Mouse (Mus musculus) limb, embryonic 11.5 days (tissue): ENCODE measurements around the gene Cbln3. TPM values are rescaled to one million over a fixed set of nuclear protein-coding genes. Genes with fewer than 3 reads are reported as not detected.

Experiments
- ATAC-seq: fragments of 200-750 bp; cut with Nextera tagmentation; 2 replicates; pipeline ENCODE4 v1.8.0; 2017; ENCODE audit warnings: low read depth; ENCODE audit not compliant: insufficient number of reproducible peaks, low FRiP score, low TSS enrichment
- DNase-seq: peaks from one replicate; pipeline ENCODE4 v3.0.0-alpha.2; 2015; ENCODE audit warnings: low spot score
- H3K27ac ChIP-seq: fragments of 300-500 bp; sonication (generic); replicated peaks from 2 replicates; pipeline ENCODE4 v1.5.1; 2014; ENCODE audit warnings: low read depth, mild to moderate bottlenecking, low read length
- H3K27me3 ChIP-seq: fragments of 300-500 bp; sonication (generic); 2 replicates; pipeline ENCODE4 v1.6.1; 2014; ENCODE audit warnings: mild to moderate bottlenecking, low read length, mixed read lengths; ENCODE audit not compliant: control insufficient read depth, insufficient read depth
- H3K36me3 ChIP-seq: fragments of 300-500 bp; sonication (generic); 2 replicates; pipeline ENCODE4 v1.6.1; 2014; ENCODE audit warnings: mild to moderate bottlenecking, low read length, moderate library complexity, mixed read lengths; ENCODE audit not compliant: control insufficient read depth, insufficient read depth
- H3K4me1 ChIP-seq: fragments of 300-500 bp; sonication (generic); 2 replicates; pipeline ENCODE4 v1.6.1; 2014; ENCODE audit warnings: low read length, mixed read lengths; ENCODE audit not compliant: control insufficient read depth, insufficient read depth
- H3K4me2 ChIP-seq: fragments of 300-500 bp; sonication (generic); 2 replicates; pipeline ENCODE4 v1.6.1; 2014; ENCODE audit warnings: low read depth, mild to moderate bottlenecking, moderate library complexity; ENCODE audit not compliant: severe bottlenecking
- H3K4me3 ChIP-seq: fragments of 300-500 bp; sonication (generic); 2 replicates; pipeline ENCODE4 v1.5.1; 2014; ENCODE audit warnings: low read depth, low read length
- H3K9ac ChIP-seq: fragments of 300-500 bp; sonication (generic); 2 replicates; pipeline ENCODE4 v1.6.1; 2014; ENCODE audit warnings: mild to moderate bottlenecking, low read length
- H3K9me3 ChIP-seq: fragments of 300-500 bp; sonication (generic); 2 replicates; pipeline ENCODE4 v1.6.1; 2016; ENCODE audit warnings: low read length; ENCODE audit not compliant: control insufficient read depth
- WGBS: fragments of 180-500 bp; shearing (Covaris S2); extraction: QIAGEN DNeasy Blood & Tissue Kit; methylation state at CpG from one replicate; pipeline ENCODE4 v1.1.7; 2014; 5-methylcytosine and 5-hydroxymethylcytosine counted together
- polyA plus RNA-seq: library from polyadenylated mRNA; unstranded; fragments of >200 nt; fragmentation: Nextera tagmentation; extraction: Ambion mirVana; gene quantifications from 2 replicates; pipeline ENCODE4 v1.2.1, GENCODE M21; 2014

The Cbln3 gene
- 0.11 and 0.27 TPM in 2 replicates for polyA plus RNA-seq

- Histone ChIP-seq H3K4me2 (peak within 1 kb of the TSS; percentile 85), H3K9me3 (no peaks in the 10 kb centered on the region), H3K36me3 (peaks cover 19% of the 10 kb centered on the region), H3K4me1 (peaks cover 20% of the 10 kb centered on the region), H3K4me3 (peak within 1 kb of the TSS; percentile 85), H3K27ac (peak within 1 kb of the TSS; percentile 90), H3K9ac (peak within 1 kb of the TSS; percentile 90), H3K27me3 (no peaks in the 10 kb centered on the region)
- 0 out of 2 replicates have a peak, but pooled peaks have one; percentile 1 for ATAC-seq
- 33% methylated on average over 4 of the region's 4 CpGs for whole genome bisulfite sequencing
- no peak for DNase-seq
These were observed at the start of gene Cbln3 for GRCm38 (mm10) chr14:55884166-55884565. Gene Cbln3, minus strand, starts transcription at chr14:55884392.

GRCm38 (mm10) chr14:55933586-55933985 is 49.4 kb upstream of the Cbln3 start:
- Histone ChIP-seq H3K36me3 (no peaks in the 10 kb centered on the region), H3K9me3 (no peaks in the 10 kb centered on the region), H3K4me3 (no peak overlapping the region), H3K27ac (no peak overlapping the region), H3K4me2 (no peak overlapping the region), H3K27me3 (no peaks in the 10 kb centered on the region), H3K4me1 (no peaks in the 10 kb centered on the region), H3K9ac (no peak overlapping the region)
- WGBS = 20% methylated on average over 7 of the region's 7 CpGs
- ATAC-seq (no peak), DNase-seq (peak; percentile 53)

- H3K36me3 ChIP-seq = no peaks in the 10 kb centered on the region
- no peaks in the 10 kb centered on the region for H3K27me3 ChIP-seq
- no peaks in the 10 kb centered on the region for H3K9me3 ChIP-seq
- no peak for DNase-seq
- H3K4me1 ChIP-seq = no peaks in the 10 kb centered on the region
- H3K9ac ChIP-seq = no peak overlapping the region
- no peak overlapping the region for H3K4me2 ChIP-seq
- no peak overlapping the region for H3K27ac ChIP-seq
- no peak overlapping the region for H3K4me3 ChIP-seq
- 22% methylated on average over 12 of the region's 12 CpGs for WGBS
- ATAC-seq = no peak
These were observed 45.2 kb upstream of the Cbln3 start for GRCm38 (mm10) chr14:55929263-55929997.

- ATAC-seq = no peak
- no peaks in the 10 kb centered on the region for H3K36me3 ChIP-seq
- 89% methylated on average over 4 of the region's 4 CpGs for WGBS
These were observed 42.7 kb upstream of the Cbln3 start for GRCm38 (mm10) chr14:55926847-55927246.

GRCm38 (mm10) chr14:55922475-55923232 is 38.5 kb upstream of the Cbln3 start:
- WGBS = 16% methylated on average over 7 of the region's 7 CpGs
- Histone ChIP-seq H3K27me3 (no peaks in the 10 kb centered on the region), H3K27ac (no peak overlapping the region), H3K4me1 (no peaks in the 10 kb centered on the region), H3K4me3 (no peak overlapping the region), H3K4me2 (no peak overlapping the region), H3K36me3 (no peaks in the 10 kb centered on the region), H3K9ac (no peak overlapping the region), H3K9me3 (no peaks in the 10 kb centered on the region)
- ATAC-seq (no peak), DNase-seq (no peak)

More at GRCm38 (mm10) chr14:55926847-55927246, 42.7 kb upstream of the Cbln3 start:
- H3K27ac ChIP-seq = no peak overlapping the region
- no peaks in the 10 kb centered on the region for H3K4me1 ChIP-seq
- no peaks in the 10 kb centered on the region for H3K9me3 ChIP-seq
- no peak for DNase-seq
- no peak overlapping the region for H3K9ac ChIP-seq
- H3K4me2 ChIP-seq = no peak overlapping the region
- H3K27me3 ChIP-seq = no peaks in the 10 kb centered on the region
- H3K4me3 ChIP-seq = no peak overlapping the region

- no peaks in the 10 kb centered on the region for H3K36me3 ChIP-seq
- H3K9ac ChIP-seq = no peak overlapping the region
- H3K27me3 ChIP-seq = no peaks in the 10 kb centered on the region
- H3K4me2 ChIP-seq = no peak overlapping the region
- DNase-seq (peak; percentile 88), ATAC-seq (peak; percentile 60; the same call in 1 of the 2 replicates)
- no peaks in the 10 kb centered on the region for H3K9me3 ChIP-seq
- no peak overlapping the region for H3K27ac ChIP-seq
- WGBS = 40% methylated on average over 14 of the region's 14 CpGs
- no peak overlapping the region for H3K4me3 ChIP-seq
- no peaks in the 10 kb centered on the region for H3K4me1 ChIP-seq
These were observed 34.3 kb upstream of the Cbln3 start for GRCm38 (mm10) chr14:55918240-55919082.

- 44% methylated on average over 4 of the region's 4 CpGs for WGBS
- no peak overlapping the region for H3K4me2 ChIP-seq
- no peak overlapping the region for H3K4me3 ChIP-seq
- no peaks in the 10 kb centered on the region for H3K9me3 ChIP-seq
- no peaks in the 10 kb centered on the region for H3K4me1 ChIP-seq
- DNase-seq (no peak), ATAC-seq (no peak)
- no peak overlapping the region for H3K27ac ChIP-seq
- H3K9ac ChIP-seq = no peak overlapping the region
- H3K27me3 ChIP-seq = no peaks in the 10 kb centered on the region
- no peaks in the 10 kb centered on the region for H3K36me3 ChIP-seq
These were observed 29.2 kb upstream of the Cbln3 start for GRCm38 (mm10) chr14:55913406-55913805.

GRCm38 (mm10) chr14:55905518-55905917 is 21.3 kb upstream of the Cbln3 start:
- Histone ChIP-seq H3K4me2 (no peak overlapping the region), H3K9me3 (no peaks in the 10 kb centered on the region), H3K4me3 (no peak overlapping the region), H3K9ac (no peak overlapping the region), H3K27ac (no peak overlapping the region), H3K27me3 (no peaks in the 10 kb centered on the region), H3K36me3 (no peaks in the 10 kb centered on the region), H3K4me1 (peaks cover 6% of the 10 kb centered on the region; the same call in 1 of the 2 replicates)
- DNase-seq (no peak), ATAC-seq (no peak)
- 39% methylated on average over 1 of the region's 1 CpGs for WGBS
